Comparison of ENCODE assay signal across 49 mouse cellular contexts in the genomic region with DNA sequence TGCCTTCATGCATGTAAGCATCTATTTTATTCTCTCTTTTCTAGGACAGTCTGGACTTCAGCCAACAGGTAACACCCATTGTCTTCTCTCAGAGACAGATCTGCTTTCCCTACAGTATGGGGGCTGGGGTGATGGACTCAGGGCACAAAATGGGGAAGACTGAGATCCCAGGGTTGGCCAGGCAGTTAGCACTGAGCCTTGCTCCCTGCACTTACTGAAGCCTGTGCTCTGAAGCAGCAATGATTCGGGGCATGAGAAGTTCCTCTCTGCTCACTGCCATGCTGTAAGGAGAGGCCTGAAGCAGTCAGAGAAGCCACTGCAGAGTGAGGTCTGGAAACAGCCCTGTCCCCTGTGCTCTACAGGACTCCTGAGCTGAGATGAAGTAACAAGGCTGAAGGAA. TPM values are rescaled to one million over a fixed set of nuclear protein-coding genes. Genes with fewer than 3 reads are reported as not detected.
"Had no signal": no experiment of that assay in that cellular context is flagged by ENCODE, and none has a peak within 500 bp of the region (broad histone marks: within the 10 kb centered on the region; RNA-seq: fewer than 3 reads in every experiment).

No protein-coding gene starts in this region.

- H3K36me3 ChIP-seq: heart, embryonic 10.5 days; heart, embryonic 12.5 days; heart, embryonic 13.5 days; heart, embryonic 15.5 days; hindbrain, embryonic 10.5 days; hindbrain, embryonic 12.5 days; hindbrain, embryonic 13.5 days; hindbrain, embryonic 15.5 days; intestine, embryonic 15.5 days; kidney, embryonic 15.5 days had no signal

- DNase-seq: heart, postnatal 10 days; heart, postnatal 14 days; heart, postnatal 36 days; kidney, adult 11 months; kidney, adult 18-20 months; kidney, adult 2 months; kidney, adult 8-10 months; kidney, adult 9 months; kidney, postnatal 10 days; kidney, postnatal 14 days; kidney, postnatal 25 days; kidney, postnatal 36 days; kidney, postnatal 4 days; layer of hippocampus, adult 9-11 months; layer of hippocampus, postnatal 36 days had no signal

- H3K27me3 ChIP-seq: heart, embryonic 12.5 days; heart, embryonic 15.5 days; hindbrain, embryonic 12.5 days; hindbrain, embryonic 13.5 days; hindbrain, embryonic 15.5 days; intestine, embryonic 15.5 days; kidney, embryonic 15.5 days had no signal

RNA-seq across cellular contexts. Expression of a gene that starts 10.0 kb away (rescaled TPM):
- total RNA-seq: heart, postnatal 10 days; heart, postnatal 25 days; heart, postnatal 36 days; hematopoietic stem cell, adult 5-6 weeks; layer of hippocampus, adult 18-20 months; layer of hippocampus, adult 2 months; layer of hippocampus, adult 8-10 months; layer of hippocampus, postnatal 10 days; layer of hippocampus, postnatal 14 days; layer of hippocampus, postnatal 25 days; layer of hippocampus, postnatal 36 days; left cerebral cortex, adult 18-20 months; left cerebral cortex, adult 2 months; left cerebral cortex, adult 8-10 months had no signal
- polyA plus RNA-seq: heart, embryonic 10.5 days; heart, embryonic 11.5 days; heart, embryonic 12.5 days; heart, embryonic 13.5 days; heart, embryonic 14.5 days; heart, embryonic 15.5 days; heart, postnatal 0 days; hindbrain, embryonic 10.5 days; hindbrain, embryonic 11.5 days; intestine, embryonic 14.5 days; intestine, embryonic 15.5 days; intestine, embryonic 16.5 days; intestine, postnatal 0 days; kidney, embryonic 15.5 days; kidney, postnatal 0 days had no signal

RNA-seq across cellular contexts. Expression of a gene that starts 27.9 kb away (rescaled TPM):
- polyA plus RNA-seq: heart, embryonic 11.5 days; hindbrain, embryonic 10.5 days; hindbrain, embryonic 11.5 days had no signal

RNA-seq across cellular contexts. Expression of a gene that starts 39.1 kb away (rescaled TPM):
- total RNA-seq: hematopoietic stem cell, adult 5-6 weeks; hindbrain, postnatal 0 days had no signal
- polyA plus RNA-seq: heart, embryonic 10.5 days; heart, embryonic 11.5 days; heart, embryonic 13.5 days; heart, embryonic 14.5 days; heart, embryonic 15.5 days; heart, postnatal 0 days; hindbrain, embryonic 10.5 days; hindbrain, embryonic 11.5 days; hindbrain, embryonic 12.5 days; hindbrain, embryonic 13.5 days; hindbrain, embryonic 14.5 days; hindbrain, embryonic 16.5 days; inflammation-experienced regulatory T-cells, adult 6 months; kidney, embryonic 16.5 days had no signal
